Mouse (Mus musculus): Measurements from ENCODE around the gene Nckap5. TPM values are rescaled to one million over a fixed set of nuclear protein-coding genes. Genes with fewer than 3 reads are reported as not detected.

The Nckap5 gene
- total and polyA plus RNA-seq, 3 experiments: not detected

DNA sequence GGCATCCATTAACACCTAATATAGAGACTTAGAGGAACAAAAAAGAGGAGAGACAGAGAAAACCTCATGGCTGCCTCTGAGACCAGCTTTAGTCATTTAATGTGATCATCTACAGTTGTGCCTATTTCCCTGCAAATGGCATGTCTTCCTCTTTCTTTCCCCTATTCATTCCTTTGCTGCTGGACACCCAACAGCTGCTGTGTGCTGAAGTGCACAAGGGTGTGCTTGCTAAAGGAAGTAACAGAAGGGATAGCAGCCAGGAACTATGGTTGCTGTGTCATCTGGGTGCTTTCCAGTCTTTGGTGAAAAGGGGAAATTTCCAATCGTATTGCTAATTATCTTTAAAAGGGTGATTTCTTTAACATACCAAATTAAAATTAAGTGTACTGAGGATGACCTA is 387.9 kb downstream of the Nckap5 start:
- no peak for DNase-seq (ENCODE audit: extremely low read depth)
- in situ Hi-C loops (cut with MboI; ENCODE audit: low pct_ligation_motif_present, low pct_unique_long_range_greater_than_20kb, low sequenced_read_pairs) (no loop called here), dilution Hi-C loops (cut with MboI; ENCODE audit: extremely low pct_ligation_motif_present, extremely low pct_unique_long_range_greater_than_20kb, low sequenced_read_pairs) (no loop called here)
- Histone ChIP-seq H3K4me1 (ENCODE audit: control insufficient read depth in 1 of 2, insufficient read depth in 2 of 2) (no peaks in the 10 kb centered on the region), H3K9ac (ENCODE audit: insufficient read depth, low read depth) (no peak overlapping the region), H3K4me2 (ENCODE audit: insufficient read depth, low read depth, poor library complexity, severe bottlenecking) (no peak overlapping the region), H3K36me3 (replicated peaks in 1 of 2; ENCODE audit: control insufficient read depth in 1 of 2, insufficient read depth in 1 of 2, low read length in 1 of 2) (no peaks in the 10 kb centered on the region), H3K79me2 (replicated peaks; ENCODE audit: control insufficient read depth, extremely low read depth, insufficient read depth, poor library complexity, severe bottlenecking) (no peaks in the 10 kb centered on the region), H3K9me3 (replicated peaks; ENCODE audit: low read length) (peaks cover 72% of the 10 kb centered on the region), H3K4me3 (replicated peaks in 1 of 3; ENCODE audit: low read depth in 2 of 3, low read length in 2 of 3, poor library complexity in 1 of 3) (no peak overlapping the region), H3K27me3 (replicated peaks) (no peaks in the 10 kb centered on the region), H3K27ac (ENCODE audit: insufficient read depth, low read depth) (no peak overlapping the region)
- no peak for TF ChIP-seq CTCF (conservative IDR thresholded peaks at IDR 0.05 in 1 of 2, IDR thresholded peaks at IDR 0.05 in 1 of 2; ENCODE audit: low read depth in 2 of 2, low read length in 2 of 2)
- no peak for TF ChIP-seq TBP (conservative IDR thresholded peaks at IDR 0.05; ENCODE audit: low read depth, low read length)
- no peak for TF ChIP-seq ZKSCAN1 (IDR thresholded peaks at IDR 0.05; ENCODE audit: borderline replicate concordance, low read depth, low read length)

DNA sequence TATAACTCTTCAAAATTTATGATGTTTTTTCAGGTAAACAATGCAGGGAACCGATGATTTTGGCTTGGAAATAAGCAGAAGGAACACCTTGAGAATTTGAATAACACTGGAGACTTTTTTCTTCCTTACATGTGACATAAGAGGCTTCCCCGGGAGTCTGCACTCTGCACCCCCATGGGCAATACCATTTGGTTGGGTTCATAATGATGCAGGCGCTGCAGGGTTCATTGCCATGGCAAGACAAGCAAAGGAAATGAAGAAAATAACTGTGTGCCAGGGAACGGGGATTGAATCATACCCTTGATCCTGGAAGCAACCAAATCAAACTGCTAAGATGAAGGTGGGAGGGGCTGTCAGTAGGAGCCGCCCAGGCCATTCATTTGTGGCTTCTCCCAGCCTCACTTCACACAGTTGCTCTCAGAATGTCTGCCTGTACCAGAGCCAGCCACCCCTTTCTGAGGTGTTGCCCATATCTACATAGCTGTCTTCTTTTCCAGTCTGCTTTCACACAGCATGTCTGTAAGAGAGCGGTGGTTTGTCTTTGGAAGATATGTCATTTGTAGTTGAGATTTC is 392.5 kb downstream of the Nckap5 start:
- TF ChIP-seq ZC3H11A (IDR thresholded peaks at IDR 0.05; ENCODE audit: low read depth, low read length) (no peak), POLR2AphosphoS2 (IDR thresholded peaks at IDR 0.05; ENCODE audit: low read depth, low read length) (no peak), ZKSCAN1 (IDR thresholded peaks at IDR 0.05; ENCODE audit: borderline replicate concordance, low read depth, low read length) (no peak), HCFC1 (IDR thresholded peaks at IDR 0.05; ENCODE audit: low read depth, low read length) (no peak), RAD21 (IDR thresholded peaks at IDR 0.05; ENCODE audit: low read depth, low read length) (no peak), MYC (IDR thresholded peaks at IDR 0.05; ENCODE audit: low read depth, low read length) (no peak), BHLHE40 (IDR thresholded peaks at IDR 0.05; ENCODE audit: low read depth, low read length) (no peak), CHD2 (IDR thresholded peaks at IDR 0.05; ENCODE audit: low read length) (no peak), ZNF384 (IDR thresholded peaks at IDR 0.05; ENCODE audit: low read depth, low read length) (no peak), USF2 (conservative IDR thresholded peaks at IDR 0.05; ENCODE audit: low read depth, low read length) (no peak), PAX5 (IDR thresholded peaks at IDR 0.05; ENCODE audit: low read length) (no peak), JUN (IDR thresholded peaks at IDR 0.05; ENCODE audit: insufficient read depth, low read depth, low read length) (no peak), ELF1 (IDR thresholded peaks at IDR 0.05; ENCODE audit: low read depth, low read length) (no peak), USF1 (IDR thresholded peaks at IDR 0.05; ENCODE audit: low read depth, low read length) (no peak), SIN3A (IDR thresholded peaks at IDR 0.05; ENCODE audit: low read length) (no peak), MAX (IDR thresholded peaks at IDR 0.05; ENCODE audit: low read length) (no peak), NRF1 (IDR thresholded peaks at IDR 0.05; ENCODE audit: low read depth, low read length) (no peak), MEF2A (IDR thresholded peaks at IDR 0.05; ENCODE audit: borderline replicate concordance, low read depth, low read length) (no peak), UBTF (IDR thresholded peaks at IDR 0.05; ENCODE audit: low read depth, low read length) (no peak)
- Histone ChIP-seq H3K27me3 (replicated peaks) (no peaks in the 10 kb centered on the region), H3K9me3 (replicated peaks; ENCODE audit: low read length) (peaks cover 72% of the 10 kb centered on the region), H3K4me2 (ENCODE audit: insufficient read depth, low read depth, poor library complexity, severe bottlenecking) (no peak overlapping the region), H3K36me3 (replicated peaks in 1 of 2; ENCODE audit: control insufficient read depth in 1 of 2, insufficient read depth in 1 of 2, low read length in 1 of 2) (no peaks in the 10 kb centered on the region), H3K4me1 (ENCODE audit: control insufficient read depth in 1 of 2, insufficient read depth in 2 of 2) (no peaks in the 10 kb centered on the region), H3K27ac (ENCODE audit: insufficient read depth, low read depth) (no peak overlapping the region), H3K9ac (ENCODE audit: insufficient read depth, low read depth) (no peak overlapping the region), H3K79me2 (replicated peaks; ENCODE audit: control insufficient read depth, extremely low read depth, insufficient read depth, poor library complexity, severe bottlenecking) (no peaks in the 10 kb centered on the region), H3K4me3 (replicated peaks in 1 of 3; ENCODE audit: low read depth in 2 of 3, low read length in 2 of 3, poor library complexity in 1 of 3) (no peak overlapping the region)
- in situ Hi-C loops (cut with MboI; ENCODE audit: low pct_ligation_motif_present, low pct_unique_long_range_greater_than_20kb, low sequenced_read_pairs) (no loop called here), dilution Hi-C loops (cut with MboI; ENCODE audit: extremely low pct_ligation_motif_present, extremely low pct_unique_long_range_greater_than_20kb, low sequenced_read_pairs) (no loop called here)
- DNase-seq (ENCODE audit: extremely low read depth): no peak
